Mouse (Mus musculus): Measurements from ENCODE around the gene Pus7. TPM values are rescaled to one million over a fixed set of nuclear protein-coding genes. Genes with fewer than 3 reads are reported as not detected.
"Not testable (repeated sequence)": the region's sequence is repeated elsewhere in the genome, so short reads cannot be mapped to it uniquely, and the experiment has no call there.

Pus7 gene
- total and polyA plus RNA-seq, 3 experiments = 95.8 to 142 TPM; not detected in 1

DNA sequence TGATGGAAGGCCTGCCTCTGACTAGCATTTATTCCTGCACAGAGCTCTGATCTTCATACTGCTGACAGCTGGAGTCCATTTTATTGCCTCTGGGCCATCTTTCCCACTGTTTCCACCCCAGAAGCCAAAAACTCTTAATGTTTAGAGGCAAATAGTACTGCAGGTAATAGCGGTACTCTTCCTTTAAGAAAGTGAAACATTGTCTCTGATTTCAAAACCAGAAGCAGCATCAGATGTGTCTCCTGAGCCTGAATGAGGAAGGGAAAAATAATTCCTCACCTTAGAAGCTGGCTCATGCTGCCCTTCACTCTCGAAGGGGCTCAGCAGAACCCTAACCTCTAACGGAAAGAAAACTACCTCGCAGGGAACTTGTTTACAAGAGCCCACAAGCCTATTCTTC, 72.3 kb downstream of the Pus7 start:
- Histone ChIP-seq H3K4me3 (ENCODE audit: control insufficient read depth in 1 of 2, insufficient read depth in 1 of 2, low read depth in 2 of 2, low read length in 2 of 2) (peak overlapping the region; percentile 30 to 44; a peak in 3 of 4 replicates), H3K9ac (ENCODE audit: control insufficient read depth, low read depth, low read length, poor library complexity, severe bottlenecking) (peak overlapping the region; percentile 20), H3K9me3 (replicated peaks; ENCODE audit: insufficient read depth, low read length) (no peaks in the 10 kb centered on the region), H3K27ac (ENCODE audit: control insufficient read depth, low read depth, low read length) (no peak overlapping the region), H3K27me3 (ENCODE audit: control insufficient read depth in 1 of 2, insufficient read depth in 2 of 2, low read length in 2 of 2) (no peaks in the 10 kb centered on the region), H3K4me1 (ENCODE audit: control insufficient read depth in 1 of 2, insufficient read depth in 2 of 2, low read length in 2 of 2) (no peaks in the 10 kb centered on the region; a peak in 2 of 4 replicates), H3K36me3 (ENCODE audit: control insufficient read depth in 1 of 2, insufficient read depth in 2 of 2, low read length in 2 of 2) (peaks cover 5 to 13% of the 10 kb centered on the region in 2 experiments), H3K79me2 (ENCODE audit: control insufficient read depth, insufficient read depth, low read length, poor library complexity) (peaks cover 10% of the 10 kb centered on the region)
- DNase-seq (ENCODE audit: low read depth, low spot score) = peak; percentile 65
- no peak for TF ChIP-seq GABPA (IDR thresholded peaks at IDR 0.05; ENCODE audit: low read depth, low read length)
- TF ChIP-seq CHD1 (IDR thresholded peaks at IDR 0.05; ENCODE audit: low read depth, low read length) = no peak
- 0 out of 2 replicates have a peak, but pooled peaks have one; percentile 8 for TF ChIP-seq SIN3A (IDR thresholded peaks at IDR 0.05; ENCODE audit: low read length)
- no peak for TF ChIP-seq USF2 (IDR thresholded peaks at IDR 0.05; ENCODE audit: borderline replicate concordance in 1 of 2, insufficient read depth in 1 of 2, low read depth in 1 of 2, low read length in 2 of 2)
- TF ChIP-seq POLR2AphosphoS2 (IDR thresholded peaks at IDR 0.05; ENCODE audit: low read length) = peak; percentile 94
- TF ChIP-seq TAL1 (IDR thresholded peaks at IDR 0.05; ENCODE audit: low read length) = no peak
- no peak for TF ChIP-seq HCFC1 (IDR thresholded peaks at IDR 0.05; ENCODE audit: low read depth, low read length)
- no peak for TF ChIP-seq ZNF384 (IDR thresholded peaks at IDR 0.05; ENCODE audit: low read depth, low read length)
- TF ChIP-seq MAFK (IDR thresholded peaks at IDR 0.05; ENCODE audit: borderline replicate concordance, low read depth, low read length) = no peak
- no peak for TF ChIP-seq MEF2A (IDR thresholded peaks at IDR 0.05; ENCODE audit: extremely low read depth, insufficient replicate concordance, low read depth, low read length, poor library complexity, severe bottlenecking)

GRCm38 (mm10) chr5:23709661-23710060, 73.8 kb downstream of the Pus7 start:
- no peaks in the 10 kb centered on the region for H3K27me3 ChIP-seq (ENCODE audit: control insufficient read depth in 1 of 2, insufficient read depth in 2 of 2, low read length in 2 of 2)
- no peak overlapping the region for H3K4me3 ChIP-seq (ENCODE audit: control insufficient read depth in 1 of 2, insufficient read depth in 1 of 2, low read depth in 2 of 2, low read length in 2 of 2)
- peaks cover 5 to 13% of the 10 kb centered on the region in 2 experiments for H3K36me3 ChIP-seq (ENCODE audit: control insufficient read depth in 1 of 2, insufficient read depth in 2 of 2, low read length in 2 of 2)
- no peak for TF ChIP-seq JUND (IDR thresholded peaks at IDR 0.05; ENCODE audit: low read depth, low read length)
- no peak for TF ChIP-seq ZMIZ1 (IDR thresholded peaks at IDR 0.05; ENCODE audit: low read depth, low read length)
- TF ChIP-seq NRF1 (IDR thresholded peaks at IDR 0.05; ENCODE audit: insufficient read depth, low read depth, low read length, poor library complexity, severe bottlenecking) = no peak
- H3K4me1 ChIP-seq (ENCODE audit: control insufficient read depth in 1 of 2, insufficient read depth in 2 of 2, low read length in 2 of 2) = no peaks in the 10 kb centered on the region; a peak in 2 of 4 replicates
- no peaks in the 10 kb centered on the region for H3K9me3 ChIP-seq (replicated peaks; ENCODE audit: insufficient read depth, low read length)
- H3K79me2 ChIP-seq (ENCODE audit: control insufficient read depth, insufficient read depth, low read length, poor library complexity) = peaks cover 10% of the 10 kb centered on the region
- H3K27ac ChIP-seq (ENCODE audit: control insufficient read depth, low read depth, low read length) = no peak overlapping the region
- no peak overlapping the region for H3K9ac ChIP-seq (ENCODE audit: control insufficient read depth, low read depth, low read length, poor library complexity, severe bottlenecking)
- DNase-seq (ENCODE audit: low read depth, low spot score) = peak; percentile 40

- H3K9ac ChIP-seq (ENCODE audit: control insufficient read depth, low read depth, low read length, poor library complexity, severe bottlenecking); H3K27me3 ChIP-seq (ENCODE audit: control insufficient read depth in 1 of 2, insufficient read depth in 2 of 2, low read length in 2 of 2); H3K4me1 ChIP-seq (ENCODE audit: control insufficient read depth in 1 of 2, insufficient read depth in 2 of 2, low read length in 2 of 2); H3K9me3 ChIP-seq (replicated peaks; ENCODE audit: insufficient read depth, low read length); H3K79me2 ChIP-seq (ENCODE audit: control insufficient read depth, insufficient read depth, low read length, poor library complexity); H3K4me3 ChIP-seq (ENCODE audit: control insufficient read depth in 1 of 2, insufficient read depth in 1 of 2, low read depth in 2 of 2, low read length in 2 of 2); DNase-seq (ENCODE audit: low read depth, low spot score); H3K27ac ChIP-seq (ENCODE audit: control insufficient read depth, low read depth, low read length): not testable (repeated sequence)
- H3K36me3 ChIP-seq (ENCODE audit: control insufficient read depth in 1 of 2, insufficient read depth in 2 of 2, low read length in 2 of 2) = peaks cover 5 to 13% of the 10 kb centered on the region in 2 experiments
Observed at GRCm38 (mm10) chr5:23706601-23707597, 76.6 kb downstream of the Pus7 start.

Data from MEL (cell line).